Mouse (Mus musculus): Measurements from ENCODE around the gene Nsg2. TPM values are rescaled to one million over a fixed set of nuclear protein-coding genes. Genes with fewer than 3 reads are reported as not detected.

Gene Nsg2
- polyA plus RNA-seq, 1 experiment from 2014 or later, result 1.0 TPM

- Histone ChIP-seq H3K9ac (no peak overlapping the region), H3K4me1 (replicated peaks) (peaks cover 5% of the 10 kb centered on the region), H3K36me3 (no peaks in the 10 kb centered on the region), H3K27me3 (replicated peaks) (no peaks in the 10 kb centered on the region), H3K27ac (ENCODE audit: poor library complexity, severe bottlenecking) (no peak overlapping the region), H3K9me3 (replicated peaks) (no peaks in the 10 kb centered on the region), H3K4me2 (no peak overlapping the region), H3K4me3 (no peak overlapping the region)
- ATAC-seq (ENCODE audit: insufficient number of reproducible peaks, low FRiP score), result no peak
- 31% methylated on average over 2 of the region's 2 CpGs for WGBS
Measured at GRCm38 (mm10) chr11:32087376-32087775, 87.1 kb downstream of the Nsg2 start.

- Histone ChIP-seq H3K9ac (no peak overlapping the region), H3K4me2 (no peak overlapping the region), H3K36me3 (no peaks in the 10 kb centered on the region), H3K4me1 (replicated peaks) (peaks cover 5% of the 10 kb centered on the region), H3K27me3 (replicated peaks) (no peaks in the 10 kb centered on the region), H3K4me3 (no peak overlapping the region), H3K27ac (ENCODE audit: poor library complexity, severe bottlenecking) (no peak overlapping the region), H3K9me3 (replicated peaks) (no peaks in the 10 kb centered on the region)
- 83% methylated on average over 9 of the region's 9 CpGs for WGBS
- ATAC-seq (ENCODE audit: insufficient number of reproducible peaks, low FRiP score), result no peak
Measured at GRCm38 (mm10) chr11:32087779-32088442, 87.6 kb downstream of the Nsg2 start.

DNA sequence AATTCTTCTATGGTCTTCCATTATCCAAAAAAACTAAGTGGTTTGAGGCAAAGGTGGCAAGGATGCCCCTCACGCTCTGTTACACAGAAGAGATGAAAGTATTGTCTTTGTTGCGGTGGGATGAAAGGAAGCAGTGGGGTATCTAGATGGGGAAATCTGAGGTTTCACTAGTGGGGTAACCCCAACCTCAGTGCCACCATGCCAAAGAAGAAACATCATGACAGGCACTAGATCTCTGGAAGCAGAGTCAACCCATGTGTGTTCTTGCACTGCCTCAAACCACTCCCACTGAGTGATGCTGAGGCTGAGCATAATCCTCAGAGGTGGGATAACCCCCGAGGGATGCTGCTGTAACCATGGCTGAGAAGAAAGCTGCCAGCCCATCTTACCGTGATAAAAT, 95.5 kb downstream of the Nsg2 start:
- no peaks in the 10 kb centered on the region for H3K4me1 ChIP-seq (replicated peaks)
- H3K27me3 ChIP-seq (replicated peaks), result peaks cover 7% of the 10 kb centered on the region; the same call in 1 of the 2 replicates
- no peak for ATAC-seq (ENCODE audit: insufficient number of reproducible peaks, low FRiP score)
- no peak overlapping the region for H3K9ac ChIP-seq
- no peaks in the 10 kb centered on the region for H3K36me3 ChIP-seq
- no peak overlapping the region for H3K4me3 ChIP-seq
- H3K27ac ChIP-seq (ENCODE audit: poor library complexity, severe bottlenecking), result no peak overlapping the region
- 73% methylated on average over 4 of the region's 4 CpGs for WGBS
- no peak overlapping the region for H3K4me2 ChIP-seq
- no peaks in the 10 kb centered on the region for H3K9me3 ChIP-seq (replicated peaks)

DNA sequence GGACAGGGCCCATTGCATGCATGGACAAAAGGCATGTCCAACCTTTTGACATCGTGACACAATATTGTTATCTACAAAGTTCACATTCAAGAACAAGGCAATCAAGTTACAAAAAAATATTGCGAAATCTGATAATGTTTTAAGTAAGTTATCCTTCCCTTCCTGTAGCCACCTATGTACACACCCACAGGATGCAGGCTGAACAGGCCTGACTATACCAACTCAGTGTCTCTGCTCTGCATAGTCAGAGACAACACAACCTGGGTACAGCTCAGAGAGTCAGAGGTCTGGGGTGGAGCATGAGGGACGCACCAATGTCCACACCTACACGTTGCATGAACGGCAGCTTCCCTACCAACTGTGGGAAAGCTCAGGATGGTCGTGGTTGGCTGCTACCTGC, 96.1 kb downstream of the Nsg2 start:
- no peak overlapping the region for H3K27ac ChIP-seq (ENCODE audit: poor library complexity, severe bottlenecking)
- 79% methylated on average over 6 of the region's 6 CpGs for WGBS
- H3K27me3 ChIP-seq (replicated peaks), result peaks cover 9% of the 10 kb centered on the region; the same call in 1 of the 2 replicates
- no peaks in the 10 kb centered on the region for H3K4me1 ChIP-seq (replicated peaks)
- H3K9ac ChIP-seq, result no peak overlapping the region
- H3K9me3 ChIP-seq (replicated peaks), result no peaks in the 10 kb centered on the region
- no peaks in the 10 kb centered on the region for H3K36me3 ChIP-seq
- no peak for ATAC-seq (ENCODE audit: insufficient number of reproducible peaks, low FRiP score)
- H3K4me3 ChIP-seq, result no peak overlapping the region
- H3K4me2 ChIP-seq, result no peak overlapping the region

DNA sequence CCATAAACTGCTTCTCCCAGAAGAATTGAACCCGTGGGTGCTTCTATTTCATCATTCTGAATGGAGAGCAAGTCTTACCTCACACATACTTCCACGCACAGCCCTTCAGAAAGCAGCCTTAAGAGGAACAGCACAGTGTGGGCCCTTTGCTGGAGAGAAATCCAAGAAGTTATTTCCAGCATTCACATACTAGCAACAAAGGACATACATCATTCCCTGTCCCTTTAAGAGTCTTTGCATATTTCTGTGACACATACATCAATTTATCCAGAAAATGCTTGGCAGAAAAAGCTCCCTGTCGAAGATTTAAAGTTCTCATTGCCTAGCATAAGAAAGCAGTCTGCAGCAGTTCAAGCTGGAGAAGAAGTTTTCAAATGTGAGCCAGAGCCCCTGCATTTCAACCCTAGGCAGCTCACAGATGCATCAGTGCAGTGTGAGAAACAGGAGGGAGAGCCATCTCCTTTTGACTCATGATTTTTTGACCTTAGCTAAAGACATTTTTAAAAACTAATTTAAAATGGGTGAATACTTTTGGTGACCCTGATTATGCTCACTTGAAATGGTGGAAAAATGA, 100.9 kb downstream of the Nsg2 start:
- Histone ChIP-seq H3K9ac (no peak overlapping the region), H3K4me1 (replicated peaks) (peaks cover 10% of the 10 kb centered on the region), H3K27ac (ENCODE audit: poor library complexity, severe bottlenecking) (no peak overlapping the region), H3K36me3 (no peaks in the 10 kb centered on the region), H3K4me3 (no peak overlapping the region), H3K27me3 (replicated peaks) (peaks cover 9% of the 10 kb centered on the region; the same call in 1 of the 2 replicates), H3K4me2 (no peak overlapping the region), H3K9me3 (replicated peaks) (no peaks in the 10 kb centered on the region)
- WGBS, result 69% methylated on average over 3 of the region's 3 CpGs
- ATAC-seq (ENCODE audit: insufficient number of reproducible peaks, low FRiP score), result no peak

DNA sequence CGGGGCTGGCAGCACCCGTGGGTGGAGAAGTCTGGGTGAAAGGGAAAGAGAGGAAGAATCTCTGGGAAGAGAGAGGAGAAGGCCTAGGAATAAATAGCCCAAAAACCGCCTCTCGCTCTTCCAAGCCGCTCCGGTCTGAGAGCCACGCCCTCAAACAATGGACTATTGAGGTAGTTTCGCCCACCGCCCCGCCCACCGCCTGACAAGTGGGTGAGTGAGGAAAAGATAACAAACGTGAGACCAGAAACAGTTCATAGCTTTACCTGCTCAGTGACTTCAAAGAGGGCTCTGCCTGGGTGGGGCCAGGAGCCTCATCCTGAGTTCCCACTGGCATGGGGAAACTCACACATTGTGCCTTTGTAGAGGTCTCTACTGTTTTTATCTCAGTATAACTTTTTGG, 102.7 kb downstream of the Nsg2 start:
- 12% methylated on average over 12 of the region's 12 CpGs for WGBS
- peak overlapping the region; percentile 20 for H3K4me3 ChIP-seq
- H3K4me1 ChIP-seq (replicated peaks), result peaks cover 10% of the 10 kb centered on the region
- no peak for ATAC-seq (ENCODE audit: insufficient number of reproducible peaks, low FRiP score)
- H3K27ac ChIP-seq (ENCODE audit: poor library complexity, severe bottlenecking), result no peak overlapping the region
- H3K27me3 ChIP-seq (replicated peaks), result peaks cover 9% of the 10 kb centered on the region
- no peaks in the 10 kb centered on the region for H3K9me3 ChIP-seq (replicated peaks)
- H3K9ac ChIP-seq, result no peak overlapping the region
- no peaks in the 10 kb centered on the region for H3K36me3 ChIP-seq
- H3K4me2 ChIP-seq, result peak overlapping the region; percentile 56

- H3K27me3 ChIP-seq (replicated peaks), result peaks cover 13% of the 10 kb centered on the region
- peaks cover 10% of the 10 kb centered on the region for H3K4me1 ChIP-seq (replicated peaks)
- no peak for ATAC-seq (ENCODE audit: insufficient number of reproducible peaks, low FRiP score)
- no peak overlapping the region for H3K9ac ChIP-seq
- H3K4me2 ChIP-seq, result no peak overlapping the region
- no peaks in the 10 kb centered on the region for H3K9me3 ChIP-seq (replicated peaks)
- no peak overlapping the region for H3K27ac ChIP-seq (ENCODE audit: poor library complexity, severe bottlenecking)
- H3K4me3 ChIP-seq, result no peak overlapping the region
- H3K36me3 ChIP-seq, result no peaks in the 10 kb centered on the region
- 67% methylated on average over 9 of the region's 9 CpGs for WGBS
Measured at GRCm38 (mm10) chr11:32104406-32105116, 104.3 kb downstream of the Nsg2 start.

- H3K9me3 ChIP-seq (replicated peaks), result no peaks in the 10 kb centered on the region
- no peak overlapping the region for H3K4me2 ChIP-seq
- H3K4me1 ChIP-seq (replicated peaks), result peaks cover 10% of the 10 kb centered on the region
- no peak overlapping the region for H3K9ac ChIP-seq
- H3K36me3 ChIP-seq, result no peaks in the 10 kb centered on the region
- WGBS, result 39% methylated on average over 10 of the region's 10 CpGs
- no peak overlapping the region for H3K27ac ChIP-seq (ENCODE audit: poor library complexity, severe bottlenecking)
- ATAC-seq (ENCODE audit: insufficient number of reproducible peaks, low FRiP score), result no peak
- H3K4me3 ChIP-seq, result no peak overlapping the region
- H3K27me3 ChIP-seq (replicated peaks), result peaks cover 5% of the 10 kb centered on the region; the same call in 1 of the 2 replicates
Measured at GRCm38 (mm10) chr11:32105750-32106646, 105.7 kb downstream of the Nsg2 start.

GRCm38 (mm10) chr11:32106647-32106985, 106.4 kb downstream of the Nsg2 start:
- no peak overlapping the region for H3K4me3 ChIP-seq
- WGBS, result 86% methylated on average over 4 of the region's 4 CpGs
- H3K4me1 ChIP-seq (replicated peaks), result peaks cover 10% of the 10 kb centered on the region
- no peaks in the 10 kb centered on the region for H3K9me3 ChIP-seq (replicated peaks)
- H3K27ac ChIP-seq (ENCODE audit: poor library complexity, severe bottlenecking), result no peak overlapping the region
- no peaks in the 10 kb centered on the region for H3K36me3 ChIP-seq
- no peak for ATAC-seq (ENCODE audit: insufficient number of reproducible peaks, low FRiP score)
- no peak overlapping the region for H3K4me2 ChIP-seq
- H3K27me3 ChIP-seq (replicated peaks), result peaks cover 5% of the 10 kb centered on the region; the same call in 1 of the 2 replicates
- no peak overlapping the region for H3K9ac ChIP-seq

DNA sequence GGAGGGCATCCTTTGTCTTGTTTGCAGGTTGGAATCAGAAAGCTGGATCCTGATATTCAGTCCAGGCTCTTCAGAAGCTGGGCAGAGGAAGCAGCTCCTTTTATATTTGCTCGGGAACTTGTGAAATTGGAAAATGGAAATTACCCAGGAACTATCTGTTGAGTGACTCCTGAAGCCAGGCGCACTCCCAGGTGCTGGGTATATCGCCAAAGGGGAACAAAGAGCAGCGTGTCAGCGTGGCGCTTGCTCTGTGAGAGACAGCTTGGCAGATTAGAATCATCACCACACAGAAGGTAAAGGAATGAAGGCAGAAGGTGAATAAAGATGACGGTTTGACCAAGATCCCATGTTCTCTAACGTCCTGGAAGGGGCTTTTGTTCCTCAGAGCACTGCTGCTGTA, 108.2 kb downstream of the Nsg2 start:
- Histone ChIP-seq H3K9me3 (replicated peaks) (no peaks in the 10 kb centered on the region), H3K9ac (no peak overlapping the region), H3K27ac (ENCODE audit: poor library complexity, severe bottlenecking) (no peak overlapping the region), H3K4me1 (replicated peaks) (no peaks in the 10 kb centered on the region; the same call in 1 of the 2 replicates), H3K36me3 (no peaks in the 10 kb centered on the region), H3K4me2 (no peak overlapping the region), H3K27me3 (replicated peaks) (peaks cover 5% of the 10 kb centered on the region; the same call in 1 of the 2 replicates), H3K4me3 (no peak overlapping the region)
- ATAC-seq (ENCODE audit: insufficient number of reproducible peaks, low FRiP score), result no peak
- 70% methylated on average over 8 of the region's 8 CpGs for WGBS
